Comparison of ENCODE assay signal across 18 mouse cellular contexts in the genomic region with DNA sequence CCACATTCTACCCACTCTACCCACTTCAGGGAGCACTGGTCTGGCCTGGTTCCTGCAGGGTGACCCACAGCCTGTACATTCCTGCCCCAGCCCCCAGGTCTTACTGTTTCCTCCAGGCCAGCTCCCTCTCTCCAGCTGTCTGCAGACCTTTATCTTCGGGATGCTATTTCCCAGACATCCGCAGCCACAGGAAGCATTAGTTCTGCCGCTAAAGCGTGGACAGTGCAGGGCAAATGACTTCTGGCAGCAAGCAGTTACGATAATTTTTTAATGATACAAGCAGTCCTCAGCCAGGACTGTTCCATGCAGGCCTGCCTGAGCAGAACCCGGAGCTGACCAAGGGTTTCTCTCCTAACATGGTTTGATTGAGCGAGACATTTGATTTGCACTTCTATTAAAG. TPM values are rescaled to one million over a fixed set of nuclear protein-coding genes. Genes with fewer than 3 reads are reported as not detected.
DNase-seq lines count a peak whose midpoint lies in the region; ATAC-seq lines count a peak whose summit lies in the region.
"Had no signal": no experiment of that assay in that cellular context is flagged by ENCODE, and none has a peak within 500 bp of the region (broad histone marks: within the 10 kb centered on the region; RNA-seq: fewer than 3 reads in every experiment).

No protein-coding gene starts in this region.

- no peak overlapping the region for H3K4me3 ChIP-seq in heart, embryonic 16.5 days (ENCODE audit: low read length)
- no peak overlapping the region for H3K4me3 ChIP-seq in lung, embryonic 16.5 days (ENCODE audit: low read length)
- no peak overlapping the region for H3K4me3 ChIP-seq in liver, embryonic 11.5 days (ENCODE audit: low read depth, low read length)
- no peak overlapping the region for H3K4me3 ChIP-seq in stomach, embryonic 16.5 days (replicated peaks; ENCODE audit: low read length)
- H3K4me3 ChIP-seq: forebrain, embryonic 13.5 days; hindbrain, embryonic 13.5 days had no signal

- intact Hi-C loops in heart, postnatal 14 days (cut with DNase I) = no loop called here

- no peak overlapping the region for H3K27ac ChIP-seq in heart, embryonic 16.5 days (ENCODE audit: low read length)
- no peak overlapping the region for H3K27ac ChIP-seq in lung, embryonic 16.5 days (ENCODE audit: low read length)
- peak overlapping the region; percentile 52; the same call in 1 of the 2 replicates for H3K27ac ChIP-seq in liver, embryonic 11.5 days (ENCODE audit: low read depth, low read length)
- no peak overlapping the region for H3K27ac ChIP-seq in stomach, embryonic 16.5 days (ENCODE audit: low read length)
- H3K27ac ChIP-seq: forebrain, embryonic 13.5 days; hindbrain, embryonic 13.5 days; kidney, postnatal 0 days had no signal

- ATAC-seq in heart, embryonic 16.5 days (replicated peaks; ENCODE audit: extremely low read depth, insufficient read depth, low FRiP score) = peak; percentile 72
- ATAC-seq in lung, embryonic 16.5 days (ENCODE audit: low read depth) = peak; percentile 32; the same call in 1 of the 2 replicates
- peak; percentile 39; the same call in 1 of the 2 replicates for ATAC-seq in liver, embryonic 11.5 days (replicated peaks; ENCODE audit: low FRiP score)
- ATAC-seq in stomach, embryonic 16.5 days (ENCODE audit: insufficient read depth, low FRiP score) = peak; percentile 47; the same call in 1 of the 2 replicates
- ATAC-seq: CD4-positive, CD25-positive, alpha-beta regulatory T cell, adult 4 months; forebrain, embryonic 13.5 days had no signal

- H3K9me3 ChIP-seq in heart, embryonic 16.5 days (replicated peaks; ENCODE audit: control insufficient read depth, low read length) = no peaks in the 10 kb centered on the region
- no peaks in the 10 kb centered on the region for H3K9me3 ChIP-seq in lung, embryonic 16.5 days (ENCODE audit: control insufficient read depth, low read length)
- no peaks in the 10 kb centered on the region for H3K9me3 ChIP-seq in liver, embryonic 11.5 days (ENCODE audit: control insufficient read depth, low read length)
- H3K9me3 ChIP-seq in stomach, embryonic 16.5 days (replicated peaks; ENCODE audit: control insufficient read depth, low read length) = no peaks in the 10 kb centered on the region
- H3K9me3 ChIP-seq: forebrain, embryonic 13.5 days; hindbrain, embryonic 13.5 days had no signal

- peaks cover 10% of the 10 kb centered on the region for H3K4me1 ChIP-seq in heart, embryonic 16.5 days (ENCODE audit: control insufficient read depth, insufficient read depth, low read length)
- H3K4me1 ChIP-seq in lung, embryonic 16.5 days (replicated peaks; ENCODE audit: control insufficient read depth, insufficient read depth, low read length) = no peaks in the 10 kb centered on the region
- no peaks in the 10 kb centered on the region for H3K4me1 ChIP-seq in liver, embryonic 11.5 days (replicated peaks; ENCODE audit: control insufficient read depth, insufficient read depth, low read length)
- H3K4me1 ChIP-seq in stomach, embryonic 16.5 days (ENCODE audit: control insufficient read depth, insufficient read depth, low read length) = 0 out of 2 replicates have a peak, but pooled peaks cover 10% of the 10 kb centered on the region
- H3K4me1 ChIP-seq: forebrain, embryonic 13.5 days; hindbrain, embryonic 13.5 days had no signal

- DNase-seq in heart, postnatal 14 days = no peak
- no peak for DNase-seq in lung, postnatal 25 days (ENCODE audit: low spot score)
- no peak for DNase-seq in liver, embryonic 11.5 days (ENCODE audit: low spot score)
- no peak for DNase-seq in right cerebral cortex, adult 2 months (ENCODE audit: low spot score in 2 of 2)
- DNase-seq: cerebellum, postnatal 25 days; gastrocnemius, postnatal 36 days; kidney, adult 11 months; lung, postnatal 10 days; thymus, postnatal 4 days had no signal

- 27% methylated on average over 7 of the region's 7 CpGs for WGBS in heart, embryonic 16.5 days
- 53% methylated on average over 7 of the region's 7 CpGs for WGBS in lung, embryonic 16.5 days
- WGBS in liver, embryonic 11.5 days = 52% methylated on average over 7 of the region's 7 CpGs
- 63% methylated on average over 7 of the region's 7 CpGs for WGBS in stomach, embryonic 16.5 days

- no peaks in the 10 kb centered on the region for H3K36me3 ChIP-seq in heart, embryonic 16.5 days (ENCODE audit: control insufficient read depth, insufficient read depth)
- H3K36me3 ChIP-seq in lung, embryonic 16.5 days (ENCODE audit: control insufficient read depth, insufficient read depth, low read length) = no peaks in the 10 kb centered on the region
- no peaks in the 10 kb centered on the region for H3K36me3 ChIP-seq in liver, embryonic 11.5 days (ENCODE audit: control insufficient read depth, insufficient read depth, low read length)
- no peaks in the 10 kb centered on the region for H3K36me3 ChIP-seq in stomach, embryonic 16.5 days (ENCODE audit: control insufficient read depth, insufficient read depth, low read length)
- H3K36me3 ChIP-seq: G1E; hindbrain, embryonic 13.5 days had no signal

- 0 out of 2 replicates have a peak, but pooled peaks cover 2% of the 10 kb centered on the region for H3K27me3 ChIP-seq in heart, embryonic 16.5 days (ENCODE audit: control insufficient read depth, insufficient read depth, low read length)
- H3K27me3 ChIP-seq in lung, embryonic 16.5 days (ENCODE audit: control insufficient read depth, insufficient read depth, low read depth, low read length) = no peaks in the 10 kb centered on the region
- H3K27me3 ChIP-seq in liver, embryonic 11.5 days (replicated peaks; ENCODE audit: control insufficient read depth, insufficient read depth, low read length) = no peaks in the 10 kb centered on the region
- no peaks in the 10 kb centered on the region for H3K27me3 ChIP-seq in stomach, embryonic 16.5 days (ENCODE audit: control insufficient read depth, insufficient read depth, low read length)
- H3K27me3 ChIP-seq: forebrain, embryonic 13.5 days; hindbrain, embryonic 13.5 days had no signal

- no peak overlapping the region for H3K4me2 ChIP-seq in heart, embryonic 16.5 days (ENCODE audit: low read depth, low read length)
- no peak overlapping the region for H3K4me2 ChIP-seq in lung, embryonic 16.5 days (ENCODE audit: low read depth, low read length)
- H3K4me2 ChIP-seq in liver, embryonic 11.5 days = no peak overlapping the region
- no peak overlapping the region for H3K4me2 ChIP-seq in stomach, embryonic 16.5 days (ENCODE audit: low read depth, low read length)
- H3K4me2 ChIP-seq: forebrain, embryonic 13.5 days; hindbrain, embryonic 13.5 days had no signal

- H3K9ac ChIP-seq in heart, embryonic 16.5 days (ENCODE audit: low read length) = no peak overlapping the region
- no peak overlapping the region for H3K9ac ChIP-seq in lung, embryonic 16.5 days (ENCODE audit: low read length)
- H3K9ac ChIP-seq in liver, embryonic 11.5 days (ENCODE audit: low read depth, low read length) = no peak overlapping the region
- H3K9ac ChIP-seq in stomach, embryonic 16.5 days (ENCODE audit: low read length) = no peak overlapping the region
- H3K9ac ChIP-seq: forebrain, embryonic 13.5 days; hindbrain, embryonic 13.5 days had no signal

RNA-seq across cellular contexts. Expression of a gene that starts 49.5 kb away (rescaled TPM):
- polyA plus RNA-seq in heart, embryonic 16.5 days (2015; fragmentation: Nextera tagmentation; extraction: Ambion mirVana) = 2.4 and 2.7 TPM in 2 replicates
- 1 to 10 TPM; 5.1 to 5.6 TPM for total RNA-seq in heart, postnatal 14 days (2021)
- 9.4 and 10.1 TPM in 2 replicates for polyA plus RNA-seq in lung, embryonic 16.5 days (2015; fragmentation: Nextera tagmentation; extraction: Ambion mirVana)
- polyA plus RNA-seq in liver, embryonic 11.5 days (2014; fragmentation: Nextera tagmentation; extraction: Ambion mirVana) = 1.2 and 2.3 TPM in 2 replicates
- 4.7 and 6.0 TPM in 2 replicates for polyA plus RNA-seq in stomach, embryonic 16.5 days (2015; fragmentation: Nextera tagmentation; extraction: Ambion mirVana)
- total RNA-seq: megakaryocyte-erythroid progenitor cell, adult 5-6 weeks had no signal
- polyA plus RNA-seq: CD4-positive, CD25-positive, alpha-beta regulatory T cell, adult 4 months; G1E had no signal
